Mouse (Mus musculus): ENCODE data around the gene Ccm2. TPM values are rescaled to one million over a fixed set of nuclear protein-coding genes. Genes with fewer than 3 reads are reported as not detected.

The Ccm2 gene
- total RNA-seq (2014; rRNA removed) (62.8 and 77.5 TPM in 2 replicates), polyA plus RNA-seq (2015; fragmentation: Nextera tagmentation; extraction: Ambion mirVana) (74.1 and 80.2 TPM in 2 replicates)

DNA sequence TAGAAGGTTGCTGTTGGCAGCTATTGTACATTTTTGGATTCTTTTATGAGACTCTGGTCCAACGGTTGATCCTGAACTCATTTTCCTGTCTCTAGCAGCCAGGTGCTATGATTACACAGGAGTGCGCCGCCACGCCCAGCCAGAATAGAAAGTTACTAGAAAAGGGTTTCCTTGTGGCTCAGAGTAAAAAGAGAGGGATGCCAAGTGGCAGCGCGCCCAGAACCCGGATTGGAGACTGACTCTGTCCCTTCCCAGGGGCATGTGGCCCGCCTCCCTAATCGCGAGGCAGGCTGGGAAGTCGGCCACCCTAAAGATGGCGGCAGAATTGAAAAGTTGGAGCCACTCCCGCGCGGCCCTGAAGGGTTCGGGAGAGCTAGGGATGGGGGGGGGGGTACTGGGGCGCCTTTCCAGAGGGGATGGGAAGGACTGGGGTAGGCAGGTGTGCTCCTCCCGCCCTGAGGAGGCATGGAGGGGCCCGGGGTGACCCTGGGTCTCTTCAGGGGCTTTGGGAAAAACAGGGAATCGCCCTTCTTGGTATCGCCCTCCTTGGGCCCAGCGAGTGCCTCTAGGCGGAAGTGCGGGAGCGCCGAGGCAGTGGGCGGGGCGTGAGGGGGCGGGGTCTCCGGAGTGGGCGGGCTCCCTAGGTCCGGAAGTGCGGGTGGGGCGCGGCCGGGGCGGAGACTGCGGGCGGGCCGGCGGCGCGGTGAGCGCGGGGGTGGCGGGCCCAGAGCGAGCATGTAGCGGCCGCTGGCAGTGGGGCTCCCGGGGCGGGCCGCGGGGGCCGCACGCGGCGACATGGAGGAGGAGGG, at the start of gene Ccm2:
Gene Ccm2 (plus strand): TSS at position 683 of the 809 bp plus-strand sequence.
- under 1% methylated on average over 24 of the region's 57 CpGs for WGBS
- H3K36me3 ChIP-seq (ENCODE audit: insufficient read depth, low read length), result no peaks in the 10 kb centered on the region
- H3K4me3 ChIP-seq (ENCODE audit: low read length), result peak within 1 kb of the TSS; percentile 67
- H3K9ac ChIP-seq (replicated peaks; ENCODE audit: low read length), result peak within 1 kb of the TSS; percentile 86
- DNase-seq (ENCODE audit: low spot score) (peak; percentile 97), ATAC-seq (peak; percentile 97)
- H3K27ac ChIP-seq, result peak within 1 kb of the TSS; percentile 92
- no peak for TF ChIP-seq CTCF (IDR thresholded peaks at IDR 0.05; ENCODE audit: low read depth)
- no peaks in the 10 kb centered on the region for H3K27me3 ChIP-seq (ENCODE audit: insufficient read depth, low read length)
- peak within 1 kb of the TSS; percentile 79 for H3K4me2 ChIP-seq (ENCODE audit: low read depth, low read length)
- peaks cover 8% of the 10 kb centered on the region for H3K4me1 ChIP-seq (ENCODE audit: insufficient read depth, low read length)
- H3K9me3 ChIP-seq (ENCODE audit: low read length), result no peaks in the 10 kb centered on the region

DNA sequence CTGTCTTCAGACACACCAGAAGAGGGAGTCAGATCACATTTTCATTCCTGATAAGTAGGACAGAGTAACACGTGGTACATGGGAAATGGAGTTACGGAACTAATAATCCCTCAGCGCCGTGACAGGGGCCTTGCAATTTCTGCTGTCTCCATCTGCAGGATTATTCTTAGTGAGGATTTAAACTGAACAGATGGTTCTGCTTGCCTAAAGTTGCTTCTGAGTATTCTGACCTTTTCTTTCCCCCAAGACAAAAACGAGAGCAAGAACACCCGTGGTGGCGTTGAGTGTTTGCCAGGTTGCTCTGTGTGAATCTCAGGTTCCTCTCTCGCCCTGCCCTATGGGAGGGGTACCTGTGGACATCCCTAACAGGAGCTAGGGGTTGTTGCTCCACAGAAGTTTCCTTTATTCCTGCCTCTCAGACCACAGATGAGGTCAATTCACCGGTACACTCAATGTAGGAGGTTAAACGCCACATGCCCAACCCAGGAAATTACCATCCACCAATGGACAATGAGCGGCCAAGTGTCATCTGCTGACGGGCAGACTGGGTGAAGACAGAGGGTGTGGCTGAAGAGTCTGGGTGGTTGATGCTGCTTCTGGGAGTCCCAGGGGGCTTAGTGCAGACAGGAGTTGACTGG, 49.3 kb upstream of the Ccm2 start:
- no peak for DNase-seq (ENCODE audit: low spot score)
- 64% methylated on average over 12 of the region's 12 CpGs for WGBS
- Histone ChIP-seq H3K9me3 (ENCODE audit: low read length) (no peaks in the 10 kb centered on the region), H3K27ac (no peak overlapping the region), H3K36me3 (ENCODE audit: insufficient read depth, low read length) (no peaks in the 10 kb centered on the region), H3K4me2 (ENCODE audit: low read depth, low read length) (no peak overlapping the region), H3K4me3 (ENCODE audit: low read length) (no peak overlapping the region), H3K4me1 (ENCODE audit: insufficient read depth, low read length) (no peaks in the 10 kb centered on the region), H3K9ac (replicated peaks; ENCODE audit: low read length) (no peak overlapping the region), H3K27me3 (ENCODE audit: insufficient read depth, low read length) (no peaks in the 10 kb centered on the region)
- 0 out of 2 replicates have a peak, but pooled peaks have one; percentile 40 for ATAC-seq
- no peak for TF ChIP-seq CTCF (IDR thresholded peaks at IDR 0.05; ENCODE audit: low read depth)

DNA sequence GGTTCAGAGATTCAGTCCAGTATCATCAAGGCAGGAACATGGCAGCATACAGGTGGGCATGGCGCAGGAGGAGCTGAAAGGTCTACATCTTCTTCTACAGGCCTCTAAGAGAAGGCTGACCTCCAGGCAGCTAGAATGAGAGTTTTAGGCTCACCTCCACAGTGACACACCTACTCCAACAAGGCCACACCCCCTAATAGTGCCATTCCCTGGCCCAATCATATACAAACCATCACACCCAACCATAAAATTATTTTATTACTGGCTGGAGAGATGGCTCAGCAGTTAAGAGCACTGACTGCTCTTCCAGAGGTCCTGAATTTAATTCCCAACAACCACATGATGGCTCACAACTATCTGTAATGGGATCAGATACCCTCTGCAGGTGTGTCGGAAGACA, 44.2 kb upstream of the Ccm2 start:
- no peak overlapping the region for H3K4me3 ChIP-seq (ENCODE audit: low read length)
- H3K9me3 ChIP-seq (ENCODE audit: low read length), result no peaks in the 10 kb centered on the region
- H3K4me2 ChIP-seq (ENCODE audit: low read depth, low read length), result no peak overlapping the region
- no peak for ATAC-seq
- no peaks in the 10 kb centered on the region for H3K4me1 ChIP-seq (ENCODE audit: insufficient read depth, low read length)
- no peak for TF ChIP-seq CTCF (IDR thresholded peaks at IDR 0.05; ENCODE audit: low read depth)
- no peak overlapping the region for H3K9ac ChIP-seq (replicated peaks; ENCODE audit: low read length)
- WGBS, result 94% methylated on average over 2 of the region's 2 CpGs
- no peak overlapping the region for H3K27ac ChIP-seq
- H3K36me3 ChIP-seq (ENCODE audit: insufficient read depth, low read length), result no peaks in the 10 kb centered on the region
- no peak for DNase-seq (ENCODE audit: low spot score)
- H3K27me3 ChIP-seq (ENCODE audit: insufficient read depth, low read length), result no peaks in the 10 kb centered on the region

DNA sequence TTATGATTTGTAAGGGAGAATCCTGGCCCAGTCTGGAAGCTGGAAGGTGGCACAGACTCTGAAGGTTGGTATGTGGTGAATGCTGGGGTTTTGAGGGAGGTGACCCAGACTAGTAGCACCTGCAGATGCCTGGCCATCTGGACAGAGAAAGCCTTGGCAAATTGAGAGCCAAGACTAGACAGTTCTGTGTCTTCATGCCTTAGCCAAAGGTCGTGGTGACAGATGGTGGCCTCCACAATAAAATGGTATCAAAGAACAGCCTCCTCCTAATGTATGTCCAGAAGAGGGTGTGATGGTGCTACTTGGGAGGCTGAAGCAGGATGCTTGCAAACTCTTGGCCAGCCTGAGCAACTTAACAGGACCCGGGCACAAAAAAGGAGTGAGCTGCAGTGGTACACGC, 42.5 kb upstream of the Ccm2 start:
- H3K27ac ChIP-seq, result no peak overlapping the region
- no peak overlapping the region for H3K4me2 ChIP-seq (ENCODE audit: low read depth, low read length)
- H3K36me3 ChIP-seq (ENCODE audit: insufficient read depth, low read length), result no peaks in the 10 kb centered on the region
- H3K27me3 ChIP-seq (ENCODE audit: insufficient read depth, low read length), result no peaks in the 10 kb centered on the region
- no peak for ATAC-seq
- no peaks in the 10 kb centered on the region for H3K4me1 ChIP-seq (ENCODE audit: insufficient read depth, low read length)
- H3K9ac ChIP-seq (replicated peaks; ENCODE audit: low read length), result no peak overlapping the region
- TF ChIP-seq CTCF (IDR thresholded peaks at IDR 0.05; ENCODE audit: low read depth), result no peak
- 71% methylated on average over 3 of the region's 3 CpGs for WGBS
- DNase-seq (ENCODE audit: low spot score), result no peak
- H3K4me3 ChIP-seq (ENCODE audit: low read length), result no peak overlapping the region
- H3K9me3 ChIP-seq (ENCODE audit: low read length), result no peaks in the 10 kb centered on the region

DNA sequence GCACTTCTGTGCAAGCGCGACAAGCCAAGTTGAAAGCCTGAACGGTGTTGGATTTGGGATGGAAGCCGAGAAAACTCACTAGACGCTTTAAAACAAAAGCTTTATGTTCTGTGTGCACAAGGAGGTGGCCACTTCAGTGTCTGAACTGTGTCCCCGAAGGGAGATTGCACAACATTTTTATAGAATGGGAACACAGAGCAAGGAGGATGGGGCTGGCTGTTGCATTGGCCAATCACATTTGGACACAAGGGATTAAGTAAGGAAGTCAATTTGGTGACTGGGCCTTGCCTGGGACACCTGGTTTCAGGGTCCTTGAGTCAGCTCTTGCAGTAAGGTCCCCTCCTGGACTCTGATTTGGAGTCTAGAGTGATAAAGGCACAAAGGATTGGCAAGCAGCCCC, 42.0 kb upstream of the Ccm2 start:
- H3K4me3 ChIP-seq (ENCODE audit: low read length), result no peak overlapping the region
- no peak overlapping the region for H3K4me2 ChIP-seq (ENCODE audit: low read depth, low read length)
- no peak overlapping the region for H3K27ac ChIP-seq
- ATAC-seq, result no peak
- no peaks in the 10 kb centered on the region for H3K27me3 ChIP-seq (ENCODE audit: insufficient read depth, low read length)
- no peak for TF ChIP-seq CTCF (IDR thresholded peaks at IDR 0.05; ENCODE audit: low read depth)
- 73% methylated on average over 6 of the region's 6 CpGs for WGBS
- H3K9me3 ChIP-seq (ENCODE audit: low read length), result no peaks in the 10 kb centered on the region
- DNase-seq (ENCODE audit: low spot score), result no peak
- no peaks in the 10 kb centered on the region for H3K36me3 ChIP-seq (ENCODE audit: insufficient read depth, low read length)
- H3K4me1 ChIP-seq (ENCODE audit: insufficient read depth, low read length), result no peaks in the 10 kb centered on the region
- H3K9ac ChIP-seq (replicated peaks; ENCODE audit: low read length), result no peak overlapping the region

DNA sequence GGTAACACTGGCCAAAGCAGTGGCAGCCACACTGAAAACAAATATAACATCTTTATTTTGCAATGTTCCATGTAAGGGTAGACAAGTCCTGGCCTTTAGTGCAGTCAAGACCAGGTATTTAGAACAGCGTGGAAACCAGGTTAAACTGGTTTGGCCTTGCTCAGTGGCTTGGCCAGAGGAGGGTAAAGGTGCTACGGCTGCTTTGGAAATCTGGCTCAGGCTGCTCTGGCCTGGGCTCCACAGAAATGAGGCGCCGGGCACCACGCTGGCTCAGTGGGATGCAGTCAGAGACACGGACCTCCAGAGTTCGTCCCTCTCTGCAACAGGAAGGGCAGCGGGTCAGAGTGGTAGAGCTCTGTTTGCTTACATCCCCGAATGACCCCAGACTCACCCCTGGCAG, 40.2 kb upstream of the Ccm2 start:
- H3K4me2 ChIP-seq (ENCODE audit: low read depth, low read length), result no peak overlapping the region
- no peak overlapping the region for H3K27ac ChIP-seq
- no peaks in the 10 kb centered on the region for H3K9me3 ChIP-seq (ENCODE audit: low read length)
- H3K4me3 ChIP-seq (ENCODE audit: low read length), result no peak overlapping the region
- no peak for DNase-seq (ENCODE audit: low spot score)
- WGBS, result 84% methylated on average over 9 of the region's 9 CpGs
- no peak overlapping the region for H3K9ac ChIP-seq (replicated peaks; ENCODE audit: low read length)
- no peak for ATAC-seq
- no peaks in the 10 kb centered on the region for H3K36me3 ChIP-seq (ENCODE audit: insufficient read depth, low read length)
- H3K4me1 ChIP-seq (ENCODE audit: insufficient read depth, low read length), result no peaks in the 10 kb centered on the region
- H3K27me3 ChIP-seq (ENCODE audit: insufficient read depth, low read length), result no peaks in the 10 kb centered on the region
- no peak for TF ChIP-seq CTCF (IDR thresholded peaks at IDR 0.05; ENCODE audit: low read depth)
